Mouse (Mus musculus) ES-E14 (cell line): ENCODE results near the gene Taok3.

Experiments used
- HCFC1 ChIP-seq: IDR thresholded peaks from 2 replicates; pipeline ENCODE4 v1.6.1; 2012; ENCODE audit warnings: low read length, inconsistent platforms, borderline replicate concordance; ENCODE audit not compliant: insufficient read depth
- MAFK ChIP-seq: IDR thresholded peaks from 2 replicates; pipeline ENCODE4 v1.6.1; 2014; ENCODE audit warnings: mild to moderate bottlenecking, low read depth, low read length, inconsistent platforms; ENCODE audit not compliant: insufficient read depth
- ZNF384 ChIP-seq: IDR thresholded peaks from 2 replicates; pipeline ENCODE4 v1.6.1; 2012; ENCODE audit warnings: low read depth, low read length, inconsistent platforms

DNA sequence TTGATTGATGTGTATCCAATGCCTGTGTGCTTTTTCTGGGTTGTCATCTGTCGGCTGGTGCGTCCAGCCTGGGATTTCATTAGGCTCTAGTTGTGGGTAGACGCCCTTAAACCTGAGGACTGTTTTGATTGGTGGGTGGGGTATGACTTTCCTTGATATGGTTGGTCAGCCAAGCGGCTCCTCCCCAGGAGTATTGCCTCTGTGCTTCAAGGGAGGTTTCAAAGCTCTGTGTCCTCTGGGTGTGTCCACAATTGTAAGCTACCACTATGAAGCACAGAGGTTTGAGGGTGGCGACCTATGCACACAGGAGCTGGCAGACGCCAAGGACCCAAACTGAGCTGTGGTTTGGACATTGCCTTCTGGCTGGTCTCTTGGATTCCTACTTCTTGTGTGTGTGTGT is 172.6 kb downstream of the Taok3 start:
- TF ChIP-seq MAFK (no peak), HCFC1 (no peak), ZNF384 (no peak)
